Mouse (Mus musculus): ENCODE data around the gene Ptprcap. TPM values are rescaled to one million over a fixed set of nuclear protein-coding genes. Genes with fewer than 3 reads are reported as not detected.

Gene Ptprcap
- polyA plus RNA-seq, 1 experiment from 2014 or later: 1.4 TPM

GRCm38 (mm10) chr19:4203148-4203547, 49.7 kb downstream of the Ptprcap start:
- peaks cover 22% of the 10 kb centered on the region for H3K4me1 ChIP-seq (replicated peaks)
- no peak for ATAC-seq (ENCODE audit: insufficient number of reproducible peaks, insufficient read depth, low FRiP score, low TSS enrichment, low read depth)
- H3K9ac ChIP-seq (replicated peaks): no peak overlapping the region
- peaks cover 22% of the 10 kb centered on the region for H3K27me3 ChIP-seq
- no peak overlapping the region for H3K27ac ChIP-seq
- H3K4me3 ChIP-seq (replicated peaks): no peak overlapping the region
- 56% methylated on average over 3 of the region's 3 CpGs for WGBS
- H3K9me3 ChIP-seq: no peaks in the 10 kb centered on the region
- peaks cover 22% of the 10 kb centered on the region for H3K36me3 ChIP-seq
- no peak overlapping the region for H3K4me2 ChIP-seq

- no peak for ATAC-seq (ENCODE audit: insufficient number of reproducible peaks, insufficient read depth, low FRiP score, low TSS enrichment, low read depth)
- WGBS: 70% methylated on average over 13 of the region's 13 CpGs
Observed at GRCm38 (mm10) chr19:4203604-4204326, 50.4 kb downstream of the Ptprcap start.

GRCm38 (mm10) chr19:4204889-4205288, 51.5 kb downstream of the Ptprcap start:
- no peaks in the 10 kb centered on the region for H3K9me3 ChIP-seq
- H3K27ac ChIP-seq: no peak overlapping the region
- H3K27me3 ChIP-seq: peaks cover 22% of the 10 kb centered on the region
- ATAC-seq (ENCODE audit: insufficient number of reproducible peaks, insufficient read depth, low FRiP score, low TSS enrichment, low read depth): no peak
- no peak overlapping the region for H3K4me3 ChIP-seq (replicated peaks)
- no peak overlapping the region for H3K4me2 ChIP-seq
- H3K9ac ChIP-seq (replicated peaks): no peak overlapping the region
- H3K4me1 ChIP-seq (replicated peaks): peaks cover 21% of the 10 kb centered on the region
- H3K36me3 ChIP-seq: peaks cover 5% of the 10 kb centered on the region
- WGBS: 70% methylated on average over 4 of the region's 4 CpGs

More at GRCm38 (mm10) chr19:4203604-4204326, 50.4 kb downstream of the Ptprcap start:
- Histone ChIP-seq H3K4me2 (no peak overlapping the region), H3K36me3 (peaks cover 16% of the 10 kb centered on the region), H3K9ac (replicated peaks) (no peak overlapping the region), H3K27me3 (peaks cover 22% of the 10 kb centered on the region), H3K4me3 (replicated peaks) (no peak overlapping the region), H3K4me1 (replicated peaks) (peaks cover 22% of the 10 kb centered on the region), H3K9me3 (no peaks in the 10 kb centered on the region), H3K27ac (no peak overlapping the region)

Other genes starting within 250 kb of the Ptprcap start
- 41.3 and 47.0 TPM in 2 replicates for gene Tcirg1, start 246.5 kb upstream of the Ptprcap start, polyA plus RNA-seq (2016; fragmentation: Nextera tagmentation; extraction: Ambion mirVana)
- gene Ndufs8, start 240.8 kb upstream of the Ptprcap start, polyA plus RNA-seq (2016; fragmentation: Nextera tagmentation; extraction: Ambion mirVana): 242 and 257 TPM in 2 replicates
- 0.60 and 0.65 TPM in 2 replicates for gene Aldh3b1, start 223.8 kb upstream of the Ptprcap start, polyA plus RNA-seq (2016; fragmentation: Nextera tagmentation; extraction: Ambion mirVana)
- gene Unc93b1, start 218.4 kb upstream of the Ptprcap start, polyA plus RNA-seq (2016; fragmentation: Nextera tagmentation; extraction: Ambion mirVana): 11.7 and 12.1 TPM in 2 replicates
- gene Aldh3b3, start 195.0 kb upstream of the Ptprcap start, polyA plus RNA-seq (2016; fragmentation: Nextera tagmentation; extraction: Ambion mirVana): not detected in 2 replicates
- gene Aldh3b2, start 181.3 kb upstream of the Ptprcap start, polyA plus RNA-seq (2016; fragmentation: Nextera tagmentation; extraction: Ambion mirVana): 2.7 and 3.6 TPM in 2 replicates
- 3.6 and 3.7 TPM in 2 replicates for gene Acy3, start 167.0 kb upstream of the Ptprcap start, polyA plus RNA-seq (2016; fragmentation: Nextera tagmentation; extraction: Ambion mirVana)
- gene Tbx10, start 160.9 kb upstream of the Ptprcap start, polyA plus RNA-seq (2016; fragmentation: Nextera tagmentation; extraction: Ambion mirVana): not detected in 2 replicates
- gene Nudt8, start 153.0 kb upstream of the Ptprcap start, polyA plus RNA-seq (2016; fragmentation: Nextera tagmentation; extraction: Ambion mirVana): 30.8 and 31.5 TPM in 2 replicates
- 4.6 and 5.5 TPM in 2 replicates for gene Gm49405, start 153.0 kb upstream of the Ptprcap start, polyA plus RNA-seq (2016; fragmentation: Nextera tagmentation; extraction: Ambion mirVana)
- 6.8 and 7.6 TPM in 2 replicates for gene Doc2g, start 150.3 kb upstream of the Ptprcap start, polyA plus RNA-seq (2016; fragmentation: Nextera tagmentation; extraction: Ambion mirVana)
- gene Ndufv1, start 140.8 kb upstream of the Ptprcap start, polyA plus RNA-seq (2016; fragmentation: Nextera tagmentation; extraction: Ambion mirVana): 180 and 201 TPM in 2 replicates
- 476 and 504 TPM in 2 replicates for gene Gstp1, start 115.6 kb upstream of the Ptprcap start, polyA plus RNA-seq (2016; fragmentation: Nextera tagmentation; extraction: Ambion mirVana)
- 1.8 and 10.6 TPM in 2 replicates for gene Gstp2, start 107.6 kb upstream of the Ptprcap start, polyA plus RNA-seq (2016; fragmentation: Nextera tagmentation; extraction: Ambion mirVana)
- not detected in 2 replicates for gene Gstp3, start 94.0 kb upstream of the Ptprcap start, polyA plus RNA-seq (2016; fragmentation: Nextera tagmentation; extraction: Ambion mirVana)
- not detected in 2 replicates for gene Cabp2, start 72.0 kb upstream of the Ptprcap start, polyA plus RNA-seq (2016; fragmentation: Nextera tagmentation; extraction: Ambion mirVana)
- gene Cdk2ap2, start 56.4 kb upstream of the Ptprcap start, polyA plus RNA-seq (2016; fragmentation: Nextera tagmentation; extraction: Ambion mirVana): 66.9 and 67.1 TPM in 2 replicates
- 11.6 and 13.0 TPM in 2 replicates for gene Pitpnm1, start 53.6 kb upstream of the Ptprcap start, polyA plus RNA-seq (2016; fragmentation: Nextera tagmentation; extraction: Ambion mirVana)
- gene Aip, start 27.7 kb upstream of the Ptprcap start, polyA plus RNA-seq (2016; fragmentation: Nextera tagmentation; extraction: Ambion mirVana): 86.5 and 87.5 TPM in 2 replicates
- not detected in 2 replicates for gene Gpr152, start 13.8 kb upstream of the Ptprcap start, polyA plus RNA-seq (2016; fragmentation: Nextera tagmentation; extraction: Ambion mirVana)
- 0.12 and 0.14 TPM in 2 replicates for gene Cabp4, start 9.6 kb upstream of the Ptprcap start, polyA plus RNA-seq (2016; fragmentation: Nextera tagmentation; extraction: Ambion mirVana)
- 125 and 131 TPM in 2 replicates for gene Coro1b, start 5.0 kb upstream of the Ptprcap start, polyA plus RNA-seq (2016; fragmentation: Nextera tagmentation; extraction: Ambion mirVana)
- gene Rps6kb2, start 9.8 kb downstream of the Ptprcap start, polyA plus RNA-seq (2016; fragmentation: Nextera tagmentation; extraction: Ambion mirVana): 63.3 and 69.4 TPM in 2 replicates
- 2.3 and 3.1 TPM in 2 replicates for gene Carns1, start 21.9 kb downstream of the Ptprcap start, polyA plus RNA-seq (2016; fragmentation: Nextera tagmentation; extraction: Ambion mirVana)
- gene Tbc1d10c, start 37.7 kb downstream of the Ptprcap start, polyA plus RNA-seq (2016; fragmentation: Nextera tagmentation; extraction: Ambion mirVana): 0.60 and 1.5 TPM in 2 replicates
- gene Ppp1ca, start 38.5 kb downstream of the Ptprcap start, polyA plus RNA-seq (2016; fragmentation: Nextera tagmentation; extraction: Ambion mirVana): 834 and 845 TPM in 2 replicates
- 38.4 and 44.9 TPM in 2 replicates for gene Rad9a, start 48.1 kb downstream of the Ptprcap start, polyA plus RNA-seq (2016; fragmentation: Nextera tagmentation; extraction: Ambion mirVana)
- 8.6 and 9.1 TPM in 2 replicates for gene Clcf1, start 60.6 kb downstream of the Ptprcap start, polyA plus RNA-seq (2016; fragmentation: Nextera tagmentation; extraction: Ambion mirVana)
- not detected in 2 replicates for gene AC109138.7, start 60.8 kb downstream of the Ptprcap start, polyA plus RNA-seq (2016; fragmentation: Nextera tagmentation; extraction: Ambion mirVana)
- gene Pold4, start 78.3 kb downstream of the Ptprcap start, polyA plus RNA-seq (2016; fragmentation: Nextera tagmentation; extraction: Ambion mirVana): 13.8 and 16.2 TPM in 2 replicates
- gene Ssh3, start 115.6 kb downstream of the Ptprcap start, polyA plus RNA-seq (2016; fragmentation: Nextera tagmentation; extraction: Ambion mirVana): 9.1 and 11.6 TPM in 2 replicates
- 12.6 and 12.9 TPM in 2 replicates for gene Ankrd13d, start 129.5 kb downstream of the Ptprcap start, polyA plus RNA-seq (2016; fragmentation: Nextera tagmentation; extraction: Ambion mirVana)
- gene Grk2, start 152.6 kb downstream of the Ptprcap start, polyA plus RNA-seq (2016; fragmentation: Nextera tagmentation; extraction: Ambion mirVana): 15.6 and 16.1 TPM in 2 replicates
- gene Kdm2a, start 244.7 kb downstream of the Ptprcap start, polyA plus RNA-seq (2016; fragmentation: Nextera tagmentation; extraction: Ambion mirVana): 56.3 and 63.9 TPM in 2 replicates